Mouse (Mus musculus): ENCODE results near the gene Abcc9. TPM values are rescaled to one million over a fixed set of nuclear protein-coding genes. Genes with fewer than 3 reads are reported as not detected.
A peak's percentile ranks its signal among the peaks of the same experiment; 100 is the strongest.

The Abcc9 gene
- total RNA-seq, 2 experiments from 2014 or later: 215 to 223 TPM

- intact Hi-C loops (cut with DNase I): loop anchor here (5.0 kb wide), 1 partner anchor 43 kb away; no protein-coding TSS in a partner anchor
- no peak for DNase-seq (ENCODE audit: low spot score)
Observed at GRCm38 (mm10) chr6:142635654-142636053, 66.5 kb downstream of the Abcc9 start.

GRCm38 (mm10) chr6:142635185-142635583, 66.9 kb downstream of the Abcc9 start:
- DNase-seq (ENCODE audit: low spot score): no peak
- intact Hi-C loops (cut with DNase I): loop anchor here (5.0 kb wide), 1 partner anchor 43 kb away; no protein-coding TSS in a partner anchor

- DNase-seq (ENCODE audit: low spot score): no peak
- intact Hi-C loops (cut with DNase I): loop anchor here (5.0 kb wide), 1 partner anchor 42 kb away; no protein-coding TSS in a partner anchor
Observed at GRCm38 (mm10) chr6:142634530-142635184, 67.5 kb downstream of the Abcc9 start.

- intact Hi-C loops (cut with DNase I): no loop called here
- DNase-seq (ENCODE audit: low spot score): no peak
Observed at GRCm38 (mm10) chr6:142623351-142623750, 78.8 kb downstream of the Abcc9 start.

GRCm38 (mm10) chr6:142616659-142617058, 85.5 kb downstream of the Abcc9 start:
- peak; percentile 28 for DNase-seq (ENCODE audit: low spot score)
- intact Hi-C loops (cut with DNase I): no loop called here

- intact Hi-C loops (cut with DNase I): no loop called here
- DNase-seq (ENCODE audit: low spot score): peak; percentile 2
Observed at GRCm38 (mm10) chr6:142614324-142614723, 87.8 kb downstream of the Abcc9 start.

GRCm38 (mm10) chr6:142612366-142612765, 89.7 kb downstream of the Abcc9 start:
- intact Hi-C loops (cut with DNase I): no loop called here

GRCm38 (mm10) chr6:142609401-142610373, 92.4 kb downstream of the Abcc9 start:
- intact Hi-C loops (cut with DNase I): loop anchor here (5.0 kb wide), 1 partner anchor 38 kb away; no protein-coding TSS in a partner anchor

More at GRCm38 (mm10) chr6:142612366-142612765, 89.7 kb downstream of the Abcc9 start:
- DNase-seq (ENCODE audit: low spot score): no peak

GRCm38 (mm10) chr6:142607080-142607479, 95.0 kb downstream of the Abcc9 start:
- intact Hi-C loops (cut with DNase I): loop anchor here (5.0 kb wide), 1 partner anchor 40 kb away; no protein-coding TSS in a partner anchor

More at GRCm38 (mm10) chr6:142609401-142610373, 92.4 kb downstream of the Abcc9 start:
- peak; percentile 10 for DNase-seq (ENCODE audit: low spot score)

GRCm38 (mm10) chr6:142602772-142603171, 99.3 kb downstream of the Abcc9 start:
- intact Hi-C loops (cut with DNase I): no loop called here
- no peak for DNase-seq (ENCODE audit: low spot score)

More at GRCm38 (mm10) chr6:142607080-142607479, 95.0 kb downstream of the Abcc9 start:
- DNase-seq (ENCODE audit: low spot score): no peak

GRCm38 (mm10) chr6:142578831-142579230, 123.3 kb downstream of the Abcc9 start:
- intact Hi-C loops (cut with DNase I): no loop called here
- DNase-seq (ENCODE audit: low spot score): no peak

- intact Hi-C loops (cut with DNase I): no loop called here
- DNase-seq (ENCODE audit: low spot score): no peak
Observed at GRCm38 (mm10) chr6:142577801-142578200, 124.3 kb downstream of the Abcc9 start.

GRCm38 (mm10) chr6:142572876-142573275, 129.2 kb downstream of the Abcc9 start:
- intact Hi-C loops (cut with DNase I): loop anchor here (5.0 kb wide), 1 partner anchor 41 kb away; no protein-coding TSS in a partner anchor
- no peak for DNase-seq (ENCODE audit: low spot score)

- no peak for DNase-seq (ENCODE audit: low spot score)
- intact Hi-C loops (cut with DNase I): loop anchor here (5.0 kb wide), 1 partner anchor 39 kb away; no protein-coding TSS in a partner anchor
Observed at GRCm38 (mm10) chr6:142571629-142572360, 130.3 kb downstream of the Abcc9 start.

- intact Hi-C loops (cut with DNase I): loop anchor here (5.0 kb wide), 1 partner anchor 39 kb away; no protein-coding TSS in a partner anchor
- DNase-seq (ENCODE audit: low spot score): peak; percentile 80
Observed at GRCm38 (mm10) chr6:142571055-142571618, 131.0 kb downstream of the Abcc9 start, which contains the start of gene Kcnj8. Gene Kcnj8 (minus strand): TSS chr6:142571614.

GRCm38 (mm10) chr6:142570046-142570770, 131.9 kb downstream of the Abcc9 start:
- intact Hi-C loops (cut with DNase I): loop anchor here (5.0 kb wide), 1 partner anchor 38 kb away; no protein-coding TSS in a partner anchor
- DNase-seq (ENCODE audit: low spot score): no peak

GRCm38 (mm10) chr6:142568713-142569357, 133.3 kb downstream of the Abcc9 start:
- intact Hi-C loops (cut with DNase I): no loop called here
- no peak for DNase-seq (ENCODE audit: low spot score)

GRCm38 (mm10) chr6:142567452-142567851, 134.7 kb downstream of the Abcc9 start:
- intact Hi-C loops (cut with DNase I): no loop called here
- no peak for DNase-seq (ENCODE audit: low spot score)

All from heart, postnatal 25 days (tissue).